Mouse (Mus musculus) MEL (cell line): ENCODE measurements around the gene Calm3. TPM values are rescaled to one million over a fixed set of nuclear protein-coding genes. Genes with fewer than 3 reads are reported as not detected.

Source experiments
- DNase-seq: peaks from one replicate; pipeline ENCODE4 v3.0.0; 2011; ENCODE audit warnings: low read depth, low spot score
- H3K27ac ChIP-seq: 2 replicates; pipeline ENCODE4 v1.5.1; 2012; ENCODE audit warnings: low read depth, mild to moderate bottlenecking, control low read depth, low read length, moderate library complexity; ENCODE audit not compliant: control insufficient read depth
- H3K27me3 ChIP-seq, 2 experiments: fragments of 150-350 bp in 1 of 2; sonication (generic) in 1 of 2; 2 replicates each; pipeline ENCODE4 v1.6.1; 2012; ENCODE audit warnings: low read length in 2 of 2, mild to moderate bottlenecking in 2 of 2, improper control_type of control experiment in 1 of 2, moderate library complexity in 1 of 2; ENCODE audit not compliant: insufficient read depth in 2 of 2, control insufficient read depth in 1 of 2
- H3K36me3 ChIP-seq, 2 experiments: 2 replicates each; pipeline ENCODE4 v1.6.1; 2012 to 2014; ENCODE audit warnings: low read length in 2 of 2, improper control_type of control experiment in 1 of 2, inconsistent platforms in 1 of 2, mild to moderate bottlenecking in 1 of 2; ENCODE audit not compliant: insufficient read depth in 2 of 2, control insufficient read depth in 1 of 2
- H3K4me1 ChIP-seq, 2 experiments: fragments of 150-350 bp in 1 of 2; sonication (generic) in 1 of 2; 2 replicates each; pipeline ENCODE4 v1.6.1; 2012; ENCODE audit warnings: low read length in 2 of 2, improper control_type of control experiment in 1 of 2, mild to moderate bottlenecking in 1 of 2; ENCODE audit not compliant: insufficient read depth in 2 of 2, control insufficient read depth in 1 of 2
- H3K4me3 ChIP-seq, 2 experiments: fragments of 150-350 bp in 1 of 2; sonication (generic) in 1 of 2; 2 replicates each; pipeline ENCODE4 v1.5.1; 2012; ENCODE audit warnings: low read depth in 2 of 2, low read length in 2 of 2, mild to moderate bottlenecking in 2 of 2, moderate library complexity in 2 of 2, control low read depth in 1 of 2, improper control_type of control experiment in 1 of 2; ENCODE audit not compliant: control insufficient read depth in 1 of 2, insufficient read depth in 1 of 2
- H3K79me2 ChIP-seq: 2 replicates; pipeline ENCODE4 v1.6.1; 2012; ENCODE audit warnings: mild to moderate bottlenecking, low read length, moderate library complexity; ENCODE audit not compliant: control insufficient read depth, poor library complexity, insufficient read depth
- H3K9ac ChIP-seq: 2 replicates; pipeline ENCODE4 v1.6.1; 2012; ENCODE audit warnings: low read depth, mild to moderate bottlenecking, control low read depth, low read length, moderate library complexity; ENCODE audit not compliant: control insufficient read depth, poor library complexity, severe bottlenecking
- H3K9me3 ChIP-seq: fragments of 150-350 bp; sonication (generic); replicated peaks from 2 replicates; pipeline ENCODE4 v1.6.1; 2012; ENCODE audit warnings: mild to moderate bottlenecking, low read length, improper control_type of control experiment, moderate library complexity; ENCODE audit not compliant: insufficient read depth
- BHLHE40 ChIP-seq: IDR thresholded peaks from 2 replicates; pipeline ENCODE4 v1.6.1; 2012; ENCODE audit warnings: low read depth, mild to moderate bottlenecking, inconsistent platforms, low read length, improper control_type of control experiment, borderline replicate concordance
- CHD2 ChIP-seq: IDR thresholded peaks from 2 replicates; pipeline ENCODE4 v1.6.1; 2011; ENCODE audit warnings: low read length, improper control_type of control experiment
- CTCF ChIP-seq, 3 experiments: IDR thresholded peaks in 2 of 3; conservative IDR thresholded peaks in 1 of 3; 2 replicates each; pipeline ENCODE4 v1.5.1; 2011 to 2012; ENCODE audit warnings: low read length in 3 of 3, low read depth in 2 of 3, mild to moderate bottlenecking in 2 of 3, improper control_type of control experiment in 1 of 3, inconsistent platforms in 1 of 3, mixed read lengths in 1 of 3, moderate library complexity in 1 of 3; ENCODE audit not compliant: control insufficient read depth in 1 of 3, insufficient read depth in 1 of 3, poor library complexity in 1 of 3, severe bottlenecking in 1 of 3
- E2F4 ChIP-seq: IDR thresholded peaks from 2 replicates; pipeline ENCODE4 v1.6.1; 2011; ENCODE audit warnings: low read depth, low read length, improper control_type of control experiment, borderline replicate concordance
- GATA1 ChIP-seq: IDR thresholded peaks from 2 replicates; pipeline ENCODE4 v1.6.1; 2011; ENCODE audit warnings: low read depth, low read length, improper control_type of control experiment
- JUND ChIP-seq: IDR thresholded peaks from 2 replicates; pipeline ENCODE4 v1.6.1; 2011; ENCODE audit warnings: low read depth, mild to moderate bottlenecking, improper control_type of control experiment, low read length
- MAFK ChIP-seq: IDR thresholded peaks from 2 replicates; pipeline ENCODE4 v1.6.1; 2011; ENCODE audit warnings: low read depth, mild to moderate bottlenecking, low read length, improper control_type of control experiment, borderline replicate concordance
- MAZ ChIP-seq: IDR thresholded peaks from 2 replicates; pipeline ENCODE4 v1.6.1; 2012; ENCODE audit warnings: low read depth, mild to moderate bottlenecking, inconsistent platforms, low read length, improper control_type of control experiment
- MXI1 ChIP-seq: IDR thresholded peaks from 2 replicates; pipeline ENCODE4 v1.6.1; 2011; ENCODE audit warnings: mild to moderate bottlenecking, low read depth, low read length, improper control_type of control experiment
- MYB ChIP-seq: IDR thresholded peaks from 2 replicates; pipeline ENCODE4 v1.6.1; 2011; ENCODE audit warnings: mild to moderate bottlenecking, low read depth, low read length, improper control_type of control experiment
- MYC ChIP-seq: IDR thresholded peaks from 2 replicates; pipeline ENCODE4 v1.6.1; 2011; ENCODE audit warnings: low read depth, mild to moderate bottlenecking, low read length, improper control_type of control experiment, moderate library complexity
- NRF1 ChIP-seq: IDR thresholded peaks from 2 replicates; pipeline ENCODE4 v1.6.1; 2014; ENCODE audit warnings: low read depth, mild to moderate bottlenecking, inconsistent platforms, low read length, improper control_type of control experiment, moderate library complexity; ENCODE audit not compliant: poor library complexity, insufficient read depth, severe bottlenecking
- POLR2AphosphoS5 ChIP-seq: IDR thresholded peaks from 2 replicates; pipeline ENCODE4 v1.6.1; 2012; ENCODE audit warnings: low read depth, borderline replicate concordance, mild to moderate bottlenecking, inconsistent platforms, low read length, moderate library complexity, mixed read lengths
- RAD21 ChIP-seq: IDR thresholded peaks from 2 replicates; pipeline ENCODE4 v1.6.1; 2011; ENCODE audit warnings: mild to moderate bottlenecking, low read depth, low read length, improper control_type of control experiment
- RCOR1 ChIP-seq: IDR thresholded peaks from 2 replicates; pipeline ENCODE4 v1.6.1; 2012; ENCODE audit warnings: low read depth, mild to moderate bottlenecking, inconsistent platforms, low read length, improper control_type of control experiment
- SIN3A ChIP-seq: IDR thresholded peaks from 2 replicates; pipeline ENCODE4 v1.6.1; 2012; ENCODE audit warnings: low read length, improper control_type of control experiment, inconsistent platforms
- SMC3 ChIP-seq: IDR thresholded peaks from 2 replicates; pipeline ENCODE4 v1.6.1; 2011; ENCODE audit warnings: low read depth, low read length, improper control_type of control experiment
- TBP ChIP-seq: IDR thresholded peaks from 2 replicates; pipeline ENCODE4 v1.8.0; 2011; ENCODE audit warnings: low read depth, low read length, improper control_type of control experiment
- TCF12 ChIP-seq: IDR thresholded peaks from 2 replicates; pipeline ENCODE4 v1.6.1; 2014; ENCODE audit warnings: low read depth, mild to moderate bottlenecking, inconsistent platforms, low read length, improper control_type of control experiment, moderate library complexity
- UBTF ChIP-seq: IDR thresholded peaks from 2 replicates; pipeline ENCODE4 v1.6.1; 2012; ENCODE audit warnings: low read depth, mild to moderate bottlenecking, inconsistent platforms, low read length, improper control_type of control experiment, moderate library complexity, borderline replicate concordance; ENCODE audit not compliant: insufficient read depth
- USF1 ChIP-seq: IDR thresholded peaks from 2 replicates; pipeline ENCODE4 v1.6.1; 2014; ENCODE audit warnings: low read depth, mild to moderate bottlenecking, inconsistent platforms, low read length, improper control_type of control experiment, moderate library complexity
- USF2 ChIP-seq, 2 experiments: IDR thresholded peaks; 2 replicates each; pipeline ENCODE4 v1.6.1; 2011 to 2012; ENCODE audit warnings: improper control_type of control experiment in 2 of 2, low read length in 2 of 2, borderline replicate concordance in 1 of 2, inconsistent platforms in 1 of 2, low read depth in 1 of 2, mild to moderate bottlenecking in 1 of 2; ENCODE audit not compliant: insufficient read depth in 1 of 2
- ZC3H11A ChIP-seq: IDR thresholded peaks from 2 replicates; pipeline ENCODE4 v1.6.1; 2012; ENCODE audit warnings: low read depth, mild to moderate bottlenecking, inconsistent platforms, low read length, improper control_type of control experiment
- ZKSCAN1 ChIP-seq: IDR thresholded peaks from 2 replicates; pipeline ENCODE4 v1.6.1; 2012; ENCODE audit warnings: low read depth, mild to moderate bottlenecking, inconsistent platforms, low read length, improper control_type of control experiment, moderate library complexity
- polyA plus RNA-seq, 2 experiments: library from polyadenylated mRNA; stranded (reverse) in 1 of 2; unstranded in 1 of 2; fragments of >175 nt in 1 of 2; fragments of >200 nt in 1 of 2; gene quantifications; 2 replicates each; pipeline versions ENCODE4 v1.2.1 to v1.2.4; 2012; ENCODE audit warnings: low replicate concordance in 2 of 2, low read depth in 1 of 2; ENCODE audit not compliant: insufficient read length in 2 of 2, insufficient read depth in 1 of 2, missing spikeins in 1 of 2
- total RNA-seq: library from RNA; depleted of rRNA; stranded (reverse); fragments of 300-350 nt; gene quantifications from 2 replicates; pipeline ENCODE4 v1.2.3, GENCODE M21; 2012

Calm3 gene
- total and polyA plus RNA-seq, 3 experiments = 482 to 1,030 (median 515) TPM

GRCm38 (mm10) chr7:16932704-16933577 lies 9.0 kb upstream of the Calm3 start:
- no peaks in the 10 kb centered on the region; a peak in 1 of 4 replicates for H3K4me1 ChIP-seq
- TF ChIP-seq NRF1 (no peak), RAD21 (peak; percentile 45), ZKSCAN1 (no peak), RCOR1 (0 out of 2 replicates have a peak, but pooled peaks have one; percentile 19), ZC3H11A (peak; percentile 41; the same call in 1 of the 2 replicates), MYC (peak; percentile 49; the same call in 1 of the 2 replicates), CTCF (IDR thresholded peaks at IDR 0.05 in 2 of 3, conservative IDR thresholded peaks at IDR 0.05 in 1 of 3; ENCODE audit: control insufficient read depth in 1 of 3, insufficient read depth in 1 of 3, low read depth in 2 of 3, low read length in 3 of 3, poor library complexity in 1 of 3, severe bottlenecking in 1 of 3) (peak; percentile 77 to 86 (median 86)), SMC3 (peak; percentile 90)
- no peak overlapping the region for H3K27ac ChIP-seq
- H3K9me3 ChIP-seq = no peaks in the 10 kb centered on the region
- peak; percentile 83 for DNase-seq
- H3K36me3 ChIP-seq = no peaks in the 10 kb centered on the region
- no peaks in the 10 kb centered on the region for H3K27me3 ChIP-seq
- no peak overlapping the region for H3K4me3 ChIP-seq
- no peaks in the 10 kb centered on the region for H3K79me2 ChIP-seq
- no peak overlapping the region for H3K9ac ChIP-seq

GRCm38 (mm10) chr7:16931968-16932627 lies 8.2 kb upstream of the Calm3 start:
- Histone ChIP-seq H3K9me3 (no peaks in the 10 kb centered on the region), H3K36me3 (no peaks in the 10 kb centered on the region), H3K4me3 (no peak overlapping the region), H3K9ac (no peak overlapping the region), H3K4me1 (no peaks in the 10 kb centered on the region; a peak in 1 of 4 replicates), H3K27ac (no peak overlapping the region), H3K79me2 (no peaks in the 10 kb centered on the region), H3K27me3 (no peaks in the 10 kb centered on the region)
- TF ChIP-seq SMC3 (peak; percentile 89), USF2 (IDR thresholded peaks at IDR 0.05; ENCODE audit: borderline replicate concordance in 1 of 2, insufficient read depth in 1 of 2, low read depth in 1 of 2, low read length in 2 of 2) (no peak), RCOR1 (no peak), BHLHE40 (no peak), CTCF (IDR thresholded peaks at IDR 0.05 in 2 of 3, conservative IDR thresholded peaks at IDR 0.05 in 1 of 3; ENCODE audit: control insufficient read depth in 1 of 3, insufficient read depth in 1 of 3, low read depth in 2 of 3, low read length in 3 of 3, poor library complexity in 1 of 3, severe bottlenecking in 1 of 3) (peak; percentile 70 to 98 (median 77)), SIN3A (peak; percentile 56; the same call in 1 of the 2 replicates), MXI1 (no peak), MYB (no peak), GATA1 (no peak), UBTF (no peak), MAFK (no peak), ZKSCAN1 (no peak), POLR2AphosphoS5 (no peak), RAD21 (peak; percentile 93), TBP (no peak), JUND (no peak), CHD2 (no peak), TCF12 (no peak), E2F4 (no peak), MAZ (no peak), USF1 (no peak), ZC3H11A (peak; percentile 87)
- peak; percentile 93 for DNase-seq
